Mouse (Mus musculus) layer of hippocampus, adult 11-12 months (tissue): ENCODE results near the gene Dph1.

Source experiments
- DNase-seq: peaks from one replicate; pipeline ENCODE4 v3.0.0; 2022; ENCODE audit warnings: low spot score

Dph1 gene

GRCm38 (mm10) chr11:75159564-75159963 lies 31.5 kb downstream of the Dph1 start:
- DNase-seq = no peak

- no peak for DNase-seq
Observed at GRCm38 (mm10) chr11:75158432-75158831, 32.6 kb downstream of the Dph1 start.

- DNase-seq = no peak
Observed at GRCm38 (mm10) chr11:75157901-75158300, 33.1 kb downstream of the Dph1 start.

GRCm38 (mm10) chr11:75157037-75157436 lies 34.0 kb downstream of the Dph1 start:
- no peak for DNase-seq

GRCm38 (mm10) chr11:75156416-75156815 lies 34.6 kb downstream of the Dph1 start:
- DNase-seq = no peak

- no peak for DNase-seq
Observed at GRCm38 (mm10) chr11:75155985-75156384, 35.1 kb downstream of the Dph1 start.

- no peak for DNase-seq
Observed at GRCm38 (mm10) chr11:75154053-75154585, 36.9 kb downstream of the Dph1 start.

GRCm38 (mm10) chr11:75152603-75153557 lies 38.2 kb downstream of the Dph1 start:
- DNase-seq = no peak

GRCm38 (mm10) chr11:75150346-75150745 lies 40.7 kb downstream of the Dph1 start:
- no peak for DNase-seq

- DNase-seq = no peak
Observed at GRCm38 (mm10) chr11:75148332-75149035, 42.6 kb downstream of the Dph1 start.

GRCm38 (mm10) chr11:75147846-75148168 lies 43.2 kb downstream of the Dph1 start:
- DNase-seq = no peak

- no peak for DNase-seq
Observed at GRCm38 (mm10) chr11:75147106-75147845, 43.8 kb downstream of the Dph1 start.

GRCm38 (mm10) chr11:75145841-75146240 lies 45.2 kb downstream of the Dph1 start:
- DNase-seq = no peak

- DNase-seq = no peak
Observed at GRCm38 (mm10) chr11:75142749-75143148, 48.3 kb downstream of the Dph1 start.

GRCm38 (mm10) chr11:75141913-75142312 lies 49.1 kb downstream of the Dph1 start:
- no peak for DNase-seq

- no peak for DNase-seq
Observed at GRCm38 (mm10) chr11:75141038-75141437, 50.0 kb downstream of the Dph1 start.

GRCm38 (mm10) chr11:75140431-75140830 lies 50.6 kb downstream of the Dph1 start:
- no peak for DNase-seq

- no peak for DNase-seq
Observed at GRCm38 (mm10) chr11:75139122-75139963, 51.7 kb downstream of the Dph1 start.

GRCm38 (mm10) chr11:75136666-75137398 lies 54.2 kb downstream of the Dph1 start:
- no peak for DNase-seq

- DNase-seq = no peak
Observed at GRCm38 (mm10) chr11:75135358-75135757, 55.7 kb downstream of the Dph1 start.
